Mouse (Mus musculus) adrenal gland, postnatal 0 days (tissue): ENCODE results near the gene Cyp2j5. TPM values are rescaled to one million over a fixed set of nuclear protein-coding genes. Genes with fewer than 3 reads are reported as not detected.

Source experiments
- polyA plus RNA-seq: library from polyadenylated mRNA; unstranded; fragments of >200 nt; fragmentation: Nextera tagmentation; extraction: Ambion mirVana; gene quantifications from 2 replicates; pipeline ENCODE4 v1.2.1, GENCODE M21; 2015

Gene Cyp2j5
- 1.0 and 1.3 TPM in 2 replicates for polyA plus RNA-seq

GRCm38 (mm10) chr4:96663991-96664390 lies at the start of gene Cyp2j5:
Cyp2j5 (minus strand) TSS chr4:96664154.

DNA sequence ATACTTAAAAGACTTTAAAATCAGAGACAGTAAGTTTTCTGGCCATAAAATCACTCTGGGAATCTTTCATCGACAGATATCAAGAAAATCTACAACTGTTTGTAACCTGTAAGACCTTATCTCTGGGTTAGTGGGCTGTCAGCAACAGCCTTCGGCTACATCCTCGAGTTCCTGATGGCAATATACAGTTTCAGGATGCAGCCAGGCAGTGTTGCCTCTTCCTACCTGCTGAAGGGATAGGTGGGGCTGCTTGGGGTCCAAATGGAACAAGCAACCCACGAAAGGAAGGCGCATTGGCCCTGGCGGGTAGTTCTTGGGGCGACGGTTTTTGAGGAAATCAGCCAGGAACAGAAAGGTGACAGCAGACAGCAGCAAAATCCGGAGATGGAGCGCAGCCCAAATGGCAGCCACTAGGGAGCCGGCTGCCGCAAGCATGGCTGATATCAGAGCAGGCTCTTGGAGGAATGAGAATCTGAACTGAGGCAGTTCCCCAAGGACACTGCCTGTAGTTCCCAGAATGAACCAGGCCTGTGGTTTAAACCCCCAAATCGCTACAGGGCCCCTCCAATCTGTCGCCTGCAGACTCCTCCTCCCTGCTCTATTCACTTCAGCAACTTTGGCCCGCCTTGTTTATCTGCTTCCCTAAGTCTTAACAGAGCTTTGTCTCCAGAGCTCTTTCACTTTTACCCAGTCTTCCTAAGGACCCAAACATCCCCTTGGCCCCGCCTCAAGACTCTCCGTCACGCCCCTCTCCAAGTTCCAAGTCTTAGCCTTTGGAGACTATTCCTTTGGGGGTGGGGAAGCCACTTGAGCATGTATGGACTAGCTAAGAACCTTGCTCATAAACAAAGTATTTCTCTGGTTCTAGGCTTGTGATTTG lies 72.8 kb downstream of the Cyp2j5 start, which contains the start of gene Cyp2j9:
TSS of gene Cyp2j9 (minus strand) at position 668 of the 880 bp plus-strand sequence.

Other genes with a start within 250 kb of the Cyp2j5 start
- gene Cyp2j8, start 156.8 kb downstream of the Cyp2j5 start, polyA plus RNA-seq = not detected in 2 replicates
- 10.5 and 14.5 TPM in 2 replicates for gene Cyp2j6, start 110.5 kb downstream of the Cyp2j5 start, polyA plus RNA-seq
- 6.0 and 9.2 TPM in 2 replicates for gene Cyp2j9, start 72.6 kb downstream of the Cyp2j5 start, polyA plus RNA-seq
- gene Gm12695, start 121.0 kb upstream of the Cyp2j5 start, polyA plus RNA-seq = not detected in 2 replicates